Mouse (Mus musculus): Measurements from ENCODE around the gene Snap29.

Gene Snap29

GRCm38 (mm10) chr16:17405736-17406443 is at the start of gene Snap29, which contains the start of gene Pi4ka:
Gene Snap29 (plus strand): TSS chr16:17405986.
Gene Pi4ka (minus strand): TSS chr16:17406314.
- peak; percentile 65; the same call in 1 of the 2 replicates for TF ChIP-seq GATA4 (IDR thresholded peaks at IDR 0.05; ENCODE audit: insufficient replicate concordance, low read length)

DNA sequence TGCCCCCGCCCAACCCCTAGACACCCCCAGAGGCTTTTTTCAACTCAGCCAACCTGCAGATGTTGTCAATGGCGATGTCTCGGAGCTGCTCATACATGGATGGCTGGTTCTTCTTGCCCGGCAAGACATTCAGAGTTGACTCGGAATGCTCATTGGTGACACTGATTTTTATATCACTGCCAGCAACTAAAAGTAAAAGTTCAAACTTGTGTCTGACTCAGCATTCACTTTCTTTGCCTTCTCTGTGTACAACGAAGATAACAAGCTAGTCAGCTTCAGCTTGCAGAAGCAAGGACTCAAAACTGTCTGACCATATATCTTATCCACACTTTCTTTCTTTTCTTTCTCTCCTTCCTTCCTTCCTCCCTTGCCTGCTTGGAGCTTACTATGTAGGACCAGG is 49.8 kb upstream of the Snap29 start:
- no peak for TF ChIP-seq GATA4 (IDR thresholded peaks at IDR 0.05; ENCODE audit: insufficient replicate concordance, low read length)

GRCm38 (mm10) chr16:17358787-17359186 is 47.0 kb upstream of the Snap29 start:
- no peak for TF ChIP-seq GATA4 (IDR thresholded peaks at IDR 0.05; ENCODE audit: insufficient replicate concordance, low read length)

DNA sequence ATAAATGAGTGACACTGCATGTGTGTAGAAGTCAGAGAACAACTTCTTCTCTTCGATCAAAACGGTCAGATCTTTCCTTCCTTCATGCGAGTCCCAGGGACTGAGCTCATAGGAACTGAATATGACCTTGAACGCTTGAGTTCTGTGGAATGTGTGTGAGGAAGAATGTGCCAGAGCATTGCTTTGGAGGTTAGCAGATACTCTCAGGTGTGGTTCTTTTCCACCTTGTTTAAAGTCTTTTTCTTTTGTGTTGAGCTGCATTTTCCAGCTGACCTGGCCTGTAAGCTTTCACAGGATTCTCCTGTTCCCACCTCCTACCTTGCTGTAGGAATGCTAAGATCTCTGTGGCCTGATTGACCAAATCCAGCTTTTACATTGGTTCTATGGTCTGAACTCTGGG is 23.5 kb upstream of the Snap29 start:
- no peak for TF ChIP-seq GATA4 (IDR thresholded peaks at IDR 0.05; ENCODE audit: insufficient replicate concordance, low read length)

DNA sequence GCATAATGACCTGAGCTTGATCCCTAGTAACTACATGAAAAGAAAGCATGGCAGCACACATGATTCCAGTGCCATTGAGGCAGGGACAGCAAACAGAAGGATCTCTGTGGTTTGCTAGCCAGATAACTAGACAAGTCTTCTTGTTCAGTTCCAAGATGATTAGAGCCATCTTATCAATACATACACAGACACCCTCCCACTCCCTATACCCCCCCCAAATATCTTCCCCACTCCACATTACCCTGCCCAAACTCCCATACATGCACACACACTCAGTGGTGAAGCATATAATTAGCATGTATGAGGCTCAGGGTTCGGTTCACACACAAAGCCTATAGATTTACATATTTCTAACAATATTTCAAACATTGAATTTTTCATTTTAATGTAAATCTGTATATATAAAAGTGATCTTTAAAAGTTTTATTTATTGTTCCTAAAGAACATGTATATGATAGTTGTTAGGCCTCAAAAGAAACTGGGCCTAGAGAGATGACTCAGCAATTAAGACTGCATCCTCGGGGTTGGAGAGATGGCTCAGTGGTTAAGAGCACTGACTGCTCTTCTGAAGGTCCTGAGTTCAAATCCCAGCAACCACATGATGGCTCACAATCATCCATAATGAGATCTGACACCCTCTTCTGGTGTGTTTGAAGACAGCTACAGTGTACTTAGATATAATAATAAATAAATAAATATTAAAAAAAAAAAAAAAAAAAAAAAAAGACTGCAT is 22.0 kb upstream of the Snap29 start:
- no peak for TF ChIP-seq GATA4 (IDR thresholded peaks at IDR 0.05; ENCODE audit: insufficient replicate concordance, low read length)

DNA sequence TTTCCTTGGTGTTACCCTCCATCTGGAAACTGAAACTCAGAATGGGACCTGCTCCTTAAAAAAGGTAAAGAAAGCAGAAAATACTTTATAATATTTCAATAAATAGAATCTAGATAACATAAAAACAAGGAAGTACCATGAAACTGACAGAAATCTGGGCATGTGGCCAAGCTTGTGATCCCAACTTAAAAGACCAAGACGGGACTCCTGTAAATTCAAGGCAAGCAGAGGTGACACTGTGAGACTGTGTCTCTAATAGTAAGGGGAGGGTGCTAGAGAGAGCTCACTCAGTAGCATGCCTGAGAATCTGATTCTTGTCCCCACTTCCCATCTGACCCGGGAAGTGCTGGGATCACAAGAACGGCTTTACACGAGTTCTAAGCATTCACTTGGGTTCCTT is 13.0 kb upstream of the Snap29 start:
- no peak for TF ChIP-seq GATA4 (IDR thresholded peaks at IDR 0.05; ENCODE audit: insufficient replicate concordance, low read length)

DNA sequence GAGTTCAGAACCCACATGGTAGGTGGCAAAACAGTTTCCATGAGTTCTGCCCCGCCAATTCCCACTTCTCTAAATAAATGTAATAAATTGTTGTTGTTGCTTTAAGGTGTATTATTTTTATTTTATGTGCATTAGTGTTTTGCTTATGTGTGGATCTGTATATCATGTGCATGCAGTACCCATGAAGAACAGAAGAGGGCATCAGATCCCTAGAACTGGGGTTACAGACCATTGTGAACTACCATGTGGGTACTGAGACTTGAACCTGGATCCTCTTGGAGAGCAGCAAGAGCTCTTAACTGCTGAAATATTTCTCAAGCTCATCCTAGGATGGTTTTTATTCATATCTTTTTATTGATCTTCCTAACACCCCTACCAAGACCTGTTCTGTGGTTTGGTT is 2.9 kb upstream of the Snap29 start:
- no peak for TF ChIP-seq GATA4 (IDR thresholded peaks at IDR 0.05; ENCODE audit: insufficient replicate concordance, low read length)

GRCm38 (mm10) chr16:17405271-17405696 is 502 bp upstream of the Snap29 start:
- no peak for TF ChIP-seq GATA4 (IDR thresholded peaks at IDR 0.05; ENCODE audit: insufficient replicate concordance, low read length)

GRCm38 (mm10) chr16:17406512-17407231 is 886 bp downstream of the Snap29 start:
- TF ChIP-seq GATA4 (IDR thresholded peaks at IDR 0.05; ENCODE audit: insufficient replicate concordance, low read length), result no peak

- TF ChIP-seq GATA4 (IDR thresholded peaks at IDR 0.05; ENCODE audit: insufficient replicate concordance, low read length), result no peak
Measured at GRCm38 (mm10) chr16:17409046-17409445, 3.3 kb downstream of the Snap29 start.

- peak; percentile 69; the same call in 1 of the 2 replicates for TF ChIP-seq GATA4 (IDR thresholded peaks at IDR 0.05; ENCODE audit: insufficient replicate concordance, low read length)
Measured at GRCm38 (mm10) chr16:17410209-17410608, 4.4 kb downstream of the Snap29 start.

DNA sequence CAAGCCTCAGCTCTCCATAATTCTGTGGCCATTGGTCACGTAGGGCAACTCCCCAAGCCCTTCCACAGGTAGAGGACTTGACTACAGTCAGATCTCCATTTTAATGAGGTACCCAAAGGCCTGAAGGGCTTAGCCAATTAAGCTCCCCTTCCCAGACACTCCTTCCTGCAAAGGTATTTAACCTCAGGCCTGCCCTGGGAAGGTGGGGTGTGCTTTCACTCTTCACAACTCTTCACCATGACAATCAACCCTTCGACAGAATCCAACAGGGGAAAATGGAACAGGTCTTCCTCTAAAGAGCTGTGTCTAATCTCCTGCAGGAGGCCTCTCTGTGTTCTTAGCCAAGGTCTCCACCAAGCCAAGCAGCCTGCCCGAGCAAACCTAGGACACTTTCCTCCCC is 17.2 kb downstream of the Snap29 start:
- no peak for TF ChIP-seq GATA4 (IDR thresholded peaks at IDR 0.05; ENCODE audit: insufficient replicate concordance, low read length)

DNA sequence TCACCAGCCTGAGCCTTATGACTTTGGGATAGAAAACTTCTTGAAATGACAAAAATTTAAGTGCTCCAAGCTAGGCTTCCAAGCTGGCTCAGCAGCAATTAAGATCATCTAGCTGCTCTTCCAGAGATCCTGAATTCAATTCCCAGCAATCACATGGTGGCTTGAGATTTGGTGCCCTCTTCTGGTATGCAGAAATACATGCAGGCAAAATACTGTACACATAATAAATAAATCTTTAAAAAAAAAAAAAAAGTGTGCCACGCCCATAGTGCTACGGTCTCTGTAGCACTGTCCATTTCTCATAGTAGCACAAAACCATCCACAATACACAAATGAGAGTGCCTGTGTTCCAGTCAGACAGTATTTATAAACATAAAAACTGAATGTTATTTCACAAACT is 26.8 kb downstream of the Snap29 start:
- no peak for TF ChIP-seq GATA4 (IDR thresholded peaks at IDR 0.05; ENCODE audit: insufficient replicate concordance, low read length)

- no peak for TF ChIP-seq GATA4 (IDR thresholded peaks at IDR 0.05; ENCODE audit: insufficient replicate concordance, low read length)
Measured at GRCm38 (mm10) chr16:17451541-17452372, 46.0 kb downstream of the Snap29 start, which contains the start of gene Crkl. Gene Crkl (plus strand): TSS chr16:17451987.

- TF ChIP-seq GATA4 (IDR thresholded peaks at IDR 0.05; ENCODE audit: insufficient replicate concordance, low read length), result no peak
Measured at GRCm38 (mm10) chr16:17452373-17452715, 46.6 kb downstream of the Snap29 start.

Measured in liver, adult (tissue).